Mouse (Mus musculus) testis, adult 2 months (tissue): ENCODE results near the gene Gm853. TPM values are rescaled to one million over a fixed set of nuclear protein-coding genes. Genes with fewer than 3 reads are reported as not detected.

Experiments used
- H3K27ac ChIP-seq: fragments of 200-500 bp; 2 replicates; pipeline ENCODE4 v1.5.1; 2012; ENCODE audit warnings: low read depth, low read length; ENCODE audit not compliant: control insufficient read depth, insufficient read depth
- H3K27me3 ChIP-seq: fragments of 200-500 bp; 2 replicates; pipeline ENCODE4 v1.6.1; 2012; ENCODE audit warnings: mild to moderate bottlenecking, low read length, moderate library complexity; ENCODE audit not compliant: control insufficient read depth, insufficient read depth
- H3K36me3 ChIP-seq: fragments of 200-500 bp; 2 replicates; pipeline ENCODE4 v1.6.1; 2012; ENCODE audit warnings: mild to moderate bottlenecking, low read length; ENCODE audit not compliant: control insufficient read depth, insufficient read depth
- H3K4me1 ChIP-seq: fragments of 200-500 bp; 2 replicates; pipeline ENCODE4 v1.6.1; 2012; ENCODE audit warnings: low read length; ENCODE audit not compliant: control insufficient read depth, insufficient read depth
- H3K4me3 ChIP-seq: fragments of 200-500 bp; 2 replicates; pipeline ENCODE4 v1.5.1; 2012; ENCODE audit warnings: low read depth, mild to moderate bottlenecking, low read length, moderate library complexity, mixed read lengths; ENCODE audit not compliant: control insufficient read depth
- CTCF ChIP-seq: fragments of 200-500 bp; IDR thresholded peaks from 2 replicates; pipeline ENCODE4 v1.5.1; 2012; ENCODE audit warnings: low read depth, mild to moderate bottlenecking, inconsistent platforms, low read length, moderate library complexity; ENCODE audit not compliant: control insufficient read depth, insufficient read depth, insufficient replicate concordance
- POLR2A ChIP-seq: fragments of 200-500 bp; IDR thresholded peaks from 2 replicates; pipeline ENCODE4 v1.6.1; 2012; ENCODE audit warnings: low read depth, mild to moderate bottlenecking, inconsistent platforms, low read length, moderate library complexity; ENCODE audit not compliant: control insufficient read depth
- polyA plus RNA-seq: library from polyadenylated mRNA; depleted of rRNA; stranded (reverse); fragments of >200 nt; gene quantifications from 2 replicates; pipeline ENCODE4 v1.2.3, GENCODE M21; 2012; rRNA removed

Gene Gm853
- 0.05 TPM in 1 of 2 replicates, not detected in the other for polyA plus RNA-seq

- Histone ChIP-seq H3K36me3 (no peaks in the 10 kb centered on the region), H3K27me3 (no peaks in the 10 kb centered on the region), H3K4me1 (no peaks in the 10 kb centered on the region), H3K4me3 (no peak within 1 kb of the TSS), H3K27ac (no peak within 1 kb of the TSS)
- TF ChIP-seq POLR2A (no peak), CTCF (no peak)
Measured at GRCm38 (mm10) chr4:130222179-130222578, at the start of gene Gm853. Gene Gm853 (minus strand): TSS chr4:130222401.

DNA sequence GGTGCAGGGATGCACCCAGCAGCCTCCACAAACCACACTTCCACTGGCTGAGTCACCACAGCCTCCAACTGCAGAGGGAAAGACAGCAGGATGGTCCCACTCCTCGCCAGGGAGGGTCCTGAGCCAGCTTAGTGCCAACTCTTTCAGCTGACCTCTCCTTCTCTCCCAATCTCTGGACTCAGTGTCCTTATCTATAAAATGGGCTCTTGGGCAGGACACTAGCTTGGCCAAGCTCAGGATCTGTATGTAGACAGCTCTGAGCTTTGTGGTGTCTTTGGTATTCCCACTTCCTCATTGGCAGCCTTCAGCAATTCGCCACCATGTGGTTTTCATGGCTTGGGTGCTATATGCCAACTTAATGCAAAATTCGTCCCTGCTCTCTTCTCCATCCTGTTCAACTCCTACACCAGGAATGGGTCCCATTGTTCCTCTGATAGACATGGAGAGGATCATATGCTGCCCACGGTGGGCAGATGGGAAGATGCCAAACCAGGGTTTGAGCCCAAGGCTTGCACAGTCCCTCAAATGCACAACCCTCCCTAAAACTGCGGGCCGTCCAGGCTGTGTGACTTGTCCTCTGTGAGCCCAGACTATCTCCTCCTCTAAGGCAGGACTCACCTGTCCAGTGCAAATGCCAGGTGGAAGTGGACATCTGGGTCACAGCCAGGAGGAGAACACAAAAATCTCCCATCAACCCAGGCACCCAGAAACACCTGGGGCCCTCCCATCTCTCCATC, 48.6 kb upstream of the Gm853 start:
- no peak overlapping the region for H3K4me3 ChIP-seq
- peaks cover 15% of the 10 kb centered on the region for H3K4me1 ChIP-seq
- 0 out of 2 replicates have a peak, but pooled peaks cover 4% of the 10 kb centered on the region for H3K27me3 ChIP-seq
- H3K36me3 ChIP-seq, result no peaks in the 10 kb centered on the region
- TF ChIP-seq POLR2A (no peak), CTCF (no peak)
- no peak overlapping the region for H3K27ac ChIP-seq

DNA sequence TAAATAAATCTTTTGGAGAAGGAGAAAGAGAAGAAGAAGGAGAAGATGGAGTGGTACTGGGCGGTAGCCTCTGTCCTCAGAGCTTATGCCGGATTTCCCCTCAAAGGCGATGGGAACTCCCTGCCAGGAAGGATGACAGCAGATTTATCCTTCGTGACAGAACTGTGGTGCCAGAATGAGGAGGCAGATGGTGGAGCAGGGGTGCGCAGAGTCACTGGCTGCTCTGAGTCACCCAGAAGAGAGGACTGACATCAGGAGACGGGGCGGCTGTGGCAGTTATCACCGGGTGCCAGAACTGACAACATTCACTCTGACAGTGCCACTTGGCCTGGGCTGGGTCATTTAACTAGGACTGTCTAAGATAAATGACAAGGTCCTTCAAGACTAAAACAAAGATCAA, 47.9 kb upstream of the Gm853 start:
- no peak overlapping the region for H3K4me3 ChIP-seq
- TF ChIP-seq CTCF (no peak), POLR2A (no peak)
- no peak overlapping the region for H3K27ac ChIP-seq
- H3K36me3 ChIP-seq, result no peaks in the 10 kb centered on the region
- H3K4me1 ChIP-seq, result peaks cover 13% of the 10 kb centered on the region
- H3K27me3 ChIP-seq, result 0 out of 2 replicates have a peak, but pooled peaks cover 4% of the 10 kb centered on the region

GRCm38 (mm10) chr4:130268736-130269135, 46.5 kb upstream of the Gm853 start:
- Histone ChIP-seq H3K27me3 (0 out of 2 replicates have a peak, but pooled peaks cover 3% of the 10 kb centered on the region), H3K27ac (peak overlapping the region; percentile 22; the same call in 1 of the 2 replicates), H3K4me3 (peak overlapping the region; percentile 33), H3K4me1 (peaks cover 10% of the 10 kb centered on the region), H3K36me3 (no peaks in the 10 kb centered on the region)
- TF ChIP-seq POLR2A, result no peak
- no peak for TF ChIP-seq CTCF

DNA sequence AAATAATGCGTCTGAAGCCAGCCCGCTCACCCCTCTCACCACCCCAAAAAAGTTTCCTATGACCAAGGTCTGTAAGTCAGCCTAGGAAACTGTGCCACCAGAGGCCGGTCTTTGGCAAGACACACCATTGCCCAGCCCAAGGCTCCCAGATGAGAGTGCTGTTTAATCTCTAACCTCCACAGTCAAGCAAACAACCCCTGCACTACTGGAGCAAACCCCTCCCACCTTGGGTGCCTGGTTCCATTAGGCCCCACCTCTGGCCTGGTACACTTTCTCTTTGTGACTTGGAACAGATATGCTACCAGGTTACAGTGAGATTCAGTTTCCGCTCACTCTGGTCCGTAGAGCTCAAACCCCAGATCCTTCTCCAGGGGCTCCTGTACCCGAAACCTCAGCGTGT, 44.9 kb upstream of the Gm853 start:
- no peak overlapping the region for H3K27ac ChIP-seq
- no peak for TF ChIP-seq POLR2A
- TF ChIP-seq CTCF, result no peak
- no peaks in the 10 kb centered on the region for H3K36me3 ChIP-seq
- H3K4me3 ChIP-seq, result no peak overlapping the region
- peaks cover 7% of the 10 kb centered on the region for H3K4me1 ChIP-seq
- H3K27me3 ChIP-seq, result no peaks in the 10 kb centered on the region

DNA sequence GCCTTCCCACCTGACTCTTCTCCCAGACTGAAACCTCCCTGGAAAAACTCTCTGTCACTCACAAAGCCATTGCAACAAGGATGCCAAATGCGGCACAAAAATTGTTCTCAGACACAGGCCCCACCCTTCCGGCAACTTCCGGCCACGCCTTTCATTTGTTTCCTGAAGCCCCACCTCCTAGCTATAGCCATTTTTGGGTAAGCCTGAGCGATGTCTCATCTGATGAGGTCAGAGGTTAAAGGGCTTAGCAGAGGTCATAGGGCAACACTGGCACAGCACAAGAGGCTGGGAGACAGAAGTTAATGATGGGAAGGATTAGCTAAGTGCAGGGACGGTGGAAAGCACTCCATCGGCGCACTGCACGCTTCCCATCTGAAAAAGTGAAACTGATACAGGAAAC, 44.4 kb upstream of the Gm853 start:
- Histone ChIP-seq H3K4me1 (peaks cover 7% of the 10 kb centered on the region), H3K36me3 (no peaks in the 10 kb centered on the region), H3K27me3 (no peaks in the 10 kb centered on the region), H3K27ac (no peak overlapping the region), H3K4me3 (no peak overlapping the region; the same call in 1 of the 2 replicates)
- no peak for TF ChIP-seq CTCF
- no peak for TF ChIP-seq POLR2A

DNA sequence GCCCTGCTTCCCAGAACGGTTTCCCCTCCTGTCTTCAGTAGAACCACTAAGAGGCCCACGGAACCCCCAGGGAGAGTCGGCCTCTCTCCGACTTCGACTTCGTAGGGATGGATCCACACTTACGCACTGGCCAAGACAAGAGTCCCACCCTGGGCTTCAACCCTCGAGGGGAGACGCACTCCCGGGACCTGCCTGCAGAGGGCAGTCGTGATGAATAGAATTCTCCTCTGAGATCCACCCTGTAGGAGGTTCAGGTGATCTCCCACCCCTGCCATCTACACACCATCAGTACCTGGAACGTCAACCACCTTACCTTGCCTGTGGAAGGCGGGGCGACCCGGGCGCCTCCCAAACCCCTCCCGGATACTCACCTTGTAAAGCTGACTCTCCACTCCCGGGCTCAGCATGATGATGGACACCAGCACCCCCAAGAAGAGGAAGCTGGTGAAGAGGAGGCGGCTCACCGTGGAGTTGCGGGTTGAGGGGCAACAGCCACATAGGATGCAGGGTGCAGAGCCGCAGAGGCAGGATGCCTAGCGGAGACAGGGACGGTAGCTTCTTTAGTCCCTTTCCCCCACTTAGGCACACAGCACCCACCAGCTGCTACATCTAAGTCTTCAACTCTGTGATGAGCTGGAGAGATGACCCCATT, 42.6 kb upstream of the Gm853 start:
- peaks cover 7% of the 10 kb centered on the region for H3K4me1 ChIP-seq
- H3K27ac ChIP-seq, result no peak overlapping the region
- TF ChIP-seq POLR2A, result no peak
- TF ChIP-seq CTCF, result peak; percentile 91
- no peaks in the 10 kb centered on the region for H3K27me3 ChIP-seq
- peak overlapping the region; percentile 47 for H3K4me3 ChIP-seq
- no peaks in the 10 kb centered on the region for H3K36me3 ChIP-seq
